Mouse (Mus musculus) kidney, embryonic 15.5 days (tissue): Measurements from ENCODE around the gene Arhgap27. TPM values are rescaled to one million over a fixed set of nuclear protein-coding genes. Genes with fewer than 3 reads are reported as not detected.

Experiments
- ATAC-seq: fragments of 200-750 bp; cut with Nextera tagmentation; replicated peaks from 2 replicates; pipeline ENCODE4 v1.8.0; 2017; ENCODE audit warnings: moderate TSS enrichment; ENCODE audit not compliant: low FRiP score
- H3K27ac ChIP-seq: fragments of 300-500 bp; sonication (generic); 2 replicates; pipeline ENCODE4 v1.5.1; 2015; ENCODE audit warnings: mild to moderate bottlenecking, inconsistent platforms
- H3K27me3 ChIP-seq: fragments of 300-500 bp; sonication (generic); 2 replicates; pipeline ENCODE4 v1.6.1; 2015; ENCODE audit warnings: inconsistent platforms
- H3K36me3 ChIP-seq: fragments of 300-500 bp; sonication (generic); 2 replicates; pipeline ENCODE4 v1.6.1; 2015; ENCODE audit warnings: inconsistent platforms
- H3K4me1 ChIP-seq: fragments of 300-500 bp; sonication (generic); 2 replicates; pipeline ENCODE4 v1.6.1; 2015; ENCODE audit warnings: inconsistent platforms
- H3K4me2 ChIP-seq: fragments of 300-500 bp; sonication (generic); 2 replicates; pipeline ENCODE4 v1.6.1; 2015; ENCODE audit warnings: moderate library complexity, mild to moderate bottlenecking, inconsistent platforms
- H3K4me3 ChIP-seq: fragments of 300-500 bp; sonication (generic); replicated peaks from 2 replicates; pipeline ENCODE4 v1.5.1; 2015; ENCODE audit warnings: mild to moderate bottlenecking, inconsistent platforms
- H3K9ac ChIP-seq: fragments of 300-500 bp; sonication (generic); 2 replicates; pipeline ENCODE4 v1.6.1; 2015; ENCODE audit warnings: mild to moderate bottlenecking, inconsistent platforms
- H3K9me3 ChIP-seq: fragments of 300-500 bp; sonication (generic); replicated peaks from 2 replicates; pipeline ENCODE4 v1.6.1; 2016; ENCODE audit warnings: inconsistent platforms
- WGBS: fragments of 180-500 bp; shearing (Covaris S2); methylation state at CpG from one replicate; pipeline ENCODE4 v1.1.7; 2015; ENCODE audit warnings: mixed read lengths; 5-methylcytosine and 5-hydroxymethylcytosine counted together
- polyA plus RNA-seq: library from polyadenylated mRNA; unstranded; fragments of >200 nt; fragmentation: Nextera tagmentation; extraction: Ambion mirVana; gene quantifications from 2 replicates; pipeline ENCODE4 v1.2.1, GENCODE M21; 2015

Arhgap27 gene
- polyA plus RNA-seq, 1 experiment from 2014 or later = 15.8 TPM

GRCm38 (mm10) chr11:103338671-103339070 is 24.8 kb downstream of the Arhgap27 start:
- H3K27ac ChIP-seq = peak overlapping the region; percentile 76
- no peak overlapping the region for H3K9ac ChIP-seq
- peaks cover 14% of the 10 kb centered on the region for H3K27me3 ChIP-seq
- 85% methylated on average over 6 of the region's 6 CpGs for WGBS
- H3K4me1 ChIP-seq = peaks cover 41% of the 10 kb centered on the region
- H3K4me3 ChIP-seq = no peak overlapping the region
- no peak for ATAC-seq
- H3K36me3 ChIP-seq = no peaks in the 10 kb centered on the region
- no peaks in the 10 kb centered on the region for H3K9me3 ChIP-seq
- no peak overlapping the region for H3K4me2 ChIP-seq

GRCm38 (mm10) chr11:103338119-103338518 is 25.4 kb downstream of the Arhgap27 start:
- no peak overlapping the region for H3K9ac ChIP-seq
- no peaks in the 10 kb centered on the region for H3K36me3 ChIP-seq
- H3K27me3 ChIP-seq = peaks cover 19% of the 10 kb centered on the region
- WGBS = 86% methylated on average over 7 of the region's 7 CpGs
- no peak overlapping the region for H3K27ac ChIP-seq
- H3K4me3 ChIP-seq = no peak overlapping the region
- H3K4me1 ChIP-seq = peaks cover 46% of the 10 kb centered on the region
- H3K9me3 ChIP-seq = no peaks in the 10 kb centered on the region
- no peak overlapping the region for H3K4me2 ChIP-seq
- ATAC-seq = no peak

GRCm38 (mm10) chr11:103337180-103337579 is 26.3 kb downstream of the Arhgap27 start:
- WGBS = 92% methylated on average over 2 of the region's 2 CpGs
- no peak overlapping the region for H3K27ac ChIP-seq
- no peak overlapping the region for H3K4me2 ChIP-seq
- no peak overlapping the region for H3K4me3 ChIP-seq
- no peaks in the 10 kb centered on the region for H3K9me3 ChIP-seq
- H3K4me1 ChIP-seq = peaks cover 49% of the 10 kb centered on the region
- no peak overlapping the region for H3K9ac ChIP-seq
- H3K27me3 ChIP-seq = peaks cover 28% of the 10 kb centered on the region
- no peaks in the 10 kb centered on the region for H3K36me3 ChIP-seq
- ATAC-seq = no peak

GRCm38 (mm10) chr11:103335561-103335960 is 27.9 kb downstream of the Arhgap27 start:
- Histone ChIP-seq H3K27me3 (peaks cover 31% of the 10 kb centered on the region), H3K9ac (no peak overlapping the region), H3K4me1 (peaks cover 38% of the 10 kb centered on the region), H3K9me3 (no peaks in the 10 kb centered on the region), H3K4me3 (no peak overlapping the region), H3K4me2 (no peak overlapping the region), H3K27ac (no peak overlapping the region), H3K36me3 (no peaks in the 10 kb centered on the region)
- 66% methylated on average over 5 of the region's 5 CpGs for WGBS
- no peak for ATAC-seq

- no peaks in the 10 kb centered on the region for H3K36me3 ChIP-seq
- H3K4me1 ChIP-seq = peaks cover 32% of the 10 kb centered on the region
- H3K9ac ChIP-seq = no peak overlapping the region
- WGBS = 79% methylated on average over 9 of the region's 9 CpGs
- peaks cover 31% of the 10 kb centered on the region for H3K27me3 ChIP-seq
- H3K4me3 ChIP-seq = no peak overlapping the region
- ATAC-seq = no peak
- no peak overlapping the region for H3K27ac ChIP-seq
- no peaks in the 10 kb centered on the region for H3K9me3 ChIP-seq
- H3K4me2 ChIP-seq = no peak overlapping the region
Observed at GRCm38 (mm10) chr11:103334925-103335324, 28.6 kb downstream of the Arhgap27 start.

GRCm38 (mm10) chr11:103333719-103334398 is 29.6 kb downstream of the Arhgap27 start:
- ATAC-seq = 0 out of 2 replicates have a peak, but pooled peaks have one; percentile 23
- Histone ChIP-seq H3K36me3 (no peaks in the 10 kb centered on the region), H3K27me3 (peaks cover 31% of the 10 kb centered on the region), H3K4me1 (peaks cover 21% of the 10 kb centered on the region), H3K9ac (no peak overlapping the region), H3K9me3 (no peaks in the 10 kb centered on the region), H3K4me2 (peak overlapping the region; percentile 54), H3K27ac (no peak overlapping the region), H3K4me3 (peak overlapping the region; percentile 25)
- 15% methylated on average over 40 of the region's 40 CpGs for WGBS

GRCm38 (mm10) chr11:103332890-103333651 is 30.4 kb downstream of the Arhgap27 start:
- H3K27me3 ChIP-seq = peaks cover 31% of the 10 kb centered on the region
- ATAC-seq = peak; percentile 5; the same call in 1 of the 2 replicates
- 43% methylated on average over 34 of the region's 34 CpGs for WGBS
- no peaks in the 10 kb centered on the region for H3K9me3 ChIP-seq
- H3K4me2 ChIP-seq = peak overlapping the region; percentile 54
- H3K36me3 ChIP-seq = no peaks in the 10 kb centered on the region
- H3K4me1 ChIP-seq = peaks cover 20% of the 10 kb centered on the region
- H3K4me3 ChIP-seq = peak overlapping the region; percentile 25
- H3K27ac ChIP-seq = no peak overlapping the region
- no peak overlapping the region for H3K9ac ChIP-seq

GRCm38 (mm10) chr11:103332186-103332889 is 31.2 kb downstream of the Arhgap27 start:
- peaks cover 20% of the 10 kb centered on the region for H3K4me1 ChIP-seq
- H3K36me3 ChIP-seq = no peaks in the 10 kb centered on the region
- H3K27me3 ChIP-seq = peaks cover 31% of the 10 kb centered on the region
- H3K9me3 ChIP-seq = no peaks in the 10 kb centered on the region
- H3K4me3 ChIP-seq = peak overlapping the region; percentile 25
- H3K27ac ChIP-seq = no peak overlapping the region
- WGBS = 32% methylated on average over 18 of the region's 18 CpGs
- peak; percentile 63 for ATAC-seq
- H3K9ac ChIP-seq = no peak overlapping the region
- H3K4me2 ChIP-seq = peak overlapping the region; percentile 54

GRCm38 (mm10) chr11:103331502-103332185 is 31.8 kb downstream of the Arhgap27 start:
- ATAC-seq = no peak
- no peaks in the 10 kb centered on the region for H3K9me3 ChIP-seq
- 88% methylated on average over 10 of the region's 10 CpGs for WGBS
- no peak overlapping the region for H3K4me3 ChIP-seq
- H3K27me3 ChIP-seq = peaks cover 31% of the 10 kb centered on the region
- no peak overlapping the region for H3K9ac ChIP-seq
- no peak overlapping the region for H3K27ac ChIP-seq
- H3K4me2 ChIP-seq = no peak overlapping the region
- H3K36me3 ChIP-seq = no peaks in the 10 kb centered on the region
- peaks cover 20% of the 10 kb centered on the region for H3K4me1 ChIP-seq

- H3K27me3 ChIP-seq = peaks cover 31% of the 10 kb centered on the region
- no peak for ATAC-seq
- no peak overlapping the region for H3K9ac ChIP-seq
- no peak overlapping the region for H3K4me3 ChIP-seq
- WGBS = 68% methylated on average over 7 of the region's 7 CpGs
- no peak overlapping the region for H3K27ac ChIP-seq
- H3K36me3 ChIP-seq = no peaks in the 10 kb centered on the region
- H3K4me2 ChIP-seq = no peak overlapping the region
- H3K4me1 ChIP-seq = peaks cover 20% of the 10 kb centered on the region
- H3K9me3 ChIP-seq = no peaks in the 10 kb centered on the region
Observed at GRCm38 (mm10) chr11:103330651-103331319, 32.7 kb downstream of the Arhgap27 start.

GRCm38 (mm10) chr11:103326950-103327349 is 36.5 kb downstream of the Arhgap27 start:
- no peak overlapping the region for H3K4me2 ChIP-seq
- no peaks in the 10 kb centered on the region for H3K36me3 ChIP-seq
- H3K9ac ChIP-seq = no peak overlapping the region
- peaks cover 6% of the 10 kb centered on the region for H3K4me1 ChIP-seq
- 19% methylated on average over 5 of the region's 5 CpGs for WGBS
- H3K9me3 ChIP-seq = no peaks in the 10 kb centered on the region
- peaks cover 9% of the 10 kb centered on the region; the same call in 1 of the 2 replicates for H3K27me3 ChIP-seq
- ATAC-seq = no peak
- no peak overlapping the region for H3K27ac ChIP-seq
- no peak overlapping the region for H3K4me3 ChIP-seq
